Mouse (Mus musculus): ENCODE measurements around the gene Dlg5.

Dlg5 gene

GRCm38 (mm10) chr14:24190131-24190530, 55.6 kb downstream of the Dlg5 start:
- no peak for DNase-seq (ENCODE audit: low read depth, low spot score)

GRCm38 (mm10) chr14:24189598-24189997, 56.1 kb downstream of the Dlg5 start:
- no peak for DNase-seq (ENCODE audit: low read depth, low spot score)

- DNase-seq (ENCODE audit: low read depth, low spot score), result no peak
Measured at GRCm38 (mm10) chr14:24185514-24185913, 60.2 kb downstream of the Dlg5 start.

- DNase-seq (ENCODE audit: low read depth, low spot score), result no peak
Measured at GRCm38 (mm10) chr14:24182955-24183354, 62.8 kb downstream of the Dlg5 start.

- peak; percentile 41 for DNase-seq (ENCODE audit: low read depth, low spot score)
Measured at GRCm38 (mm10) chr14:24181811-24182506, 63.8 kb downstream of the Dlg5 start.

- DNase-seq (ENCODE audit: low read depth, low spot score), result no peak
Measured at GRCm38 (mm10) chr14:24179466-24179991, 66.2 kb downstream of the Dlg5 start.

GRCm38 (mm10) chr14:24176609-24177008, 69.1 kb downstream of the Dlg5 start:
- DNase-seq (ENCODE audit: low read depth, low spot score), result no peak

- DNase-seq (ENCODE audit: low read depth, low spot score), result no peak
Measured at GRCm38 (mm10) chr14:24173326-24173725, 72.4 kb downstream of the Dlg5 start.

GRCm38 (mm10) chr14:24171639-24172311, 73.9 kb downstream of the Dlg5 start:
- no peak for DNase-seq (ENCODE audit: low read depth, low spot score)

- no peak for DNase-seq (ENCODE audit: low read depth, low spot score)
Measured at GRCm38 (mm10) chr14:24166046-24166445, 79.7 kb downstream of the Dlg5 start.

GRCm38 (mm10) chr14:24164721-24165367, 80.9 kb downstream of the Dlg5 start:
- no peak for DNase-seq (ENCODE audit: low read depth, low spot score)

GRCm38 (mm10) chr14:24162856-24163255, 82.9 kb downstream of the Dlg5 start:
- no peak for DNase-seq (ENCODE audit: low read depth, low spot score)

GRCm38 (mm10) chr14:24148892-24149291, 96.8 kb downstream of the Dlg5 start:
- no peak for DNase-seq (ENCODE audit: low read depth, low spot score)

GRCm38 (mm10) chr14:24144821-24145220, 100.9 kb downstream of the Dlg5 start:
- no peak for DNase-seq (ENCODE audit: low read depth, low spot score)

GRCm38 (mm10) chr14:24144421-24144820, 101.3 kb downstream of the Dlg5 start:
- DNase-seq (ENCODE audit: low read depth, low spot score), result no peak

- peak; percentile 29 for DNase-seq (ENCODE audit: low read depth, low spot score)
Measured at GRCm38 (mm10) chr14:24142926-24143430, 102.7 kb downstream of the Dlg5 start.

GRCm38 (mm10) chr14:24141727-24142126, 104.0 kb downstream of the Dlg5 start:
- DNase-seq (ENCODE audit: low read depth, low spot score), result no peak

GRCm38 (mm10) chr14:24140297-24140812, 105.4 kb downstream of the Dlg5 start:
- peak; percentile 55 for DNase-seq (ENCODE audit: low read depth, low spot score)

GRCm38 (mm10) chr14:24136908-24137307, 108.8 kb downstream of the Dlg5 start:
- no peak for DNase-seq (ENCODE audit: low read depth, low spot score)

- DNase-seq (ENCODE audit: low read depth, low spot score), result no peak
Measured at GRCm38 (mm10) chr14:24134623-24135290, 111.0 kb downstream of the Dlg5 start.

GRCm38 (mm10) chr14:24133801-24134200, 111.9 kb downstream of the Dlg5 start:
- DNase-seq (ENCODE audit: low read depth, low spot score), result no peak

Measured in c-Kit-negative CD71-positive TER-119-positive erythroid progenitor cells, embryonic 14.5 days (primary cell).